In the genomic region with DNA sequence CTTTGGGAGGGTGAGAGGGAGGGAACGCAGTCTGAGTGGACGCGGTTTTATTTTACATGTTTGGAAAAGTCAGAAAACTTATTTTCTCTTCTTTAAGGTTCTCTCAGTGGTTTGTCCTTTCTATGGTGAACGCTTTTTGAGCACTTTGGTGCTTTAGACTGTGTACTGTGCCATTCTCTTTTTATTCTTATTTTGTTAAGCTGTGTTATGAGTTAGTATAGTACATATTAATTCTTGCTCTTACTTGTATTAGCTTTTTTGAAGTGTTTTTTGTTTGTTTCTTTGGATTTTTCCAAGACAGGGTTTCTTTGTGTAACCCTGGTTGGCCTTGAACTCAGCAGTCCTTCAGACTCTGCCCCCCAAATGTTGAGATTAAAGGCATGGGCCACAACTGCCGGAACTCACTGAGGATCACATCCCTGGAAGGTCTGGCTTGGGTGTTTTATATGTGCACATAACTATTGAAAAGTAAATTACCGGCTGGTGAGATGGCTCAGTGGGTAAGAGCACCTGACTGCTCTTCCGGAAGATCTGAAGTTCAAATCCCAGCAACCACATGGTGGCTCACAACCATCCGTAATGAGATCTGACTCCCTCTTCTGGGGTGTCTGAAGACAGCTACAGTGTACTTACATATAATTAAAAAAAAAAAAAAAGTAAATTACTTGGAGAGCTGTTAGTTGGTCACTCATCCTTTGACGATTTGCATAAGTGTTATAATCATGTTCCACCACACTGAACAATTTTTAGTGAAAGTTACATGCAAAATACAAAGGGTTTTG, we compare ENCODE assay signal across 8 mouse cellular contexts. TPM values are rescaled to one million over a fixed set of nuclear protein-coding genes. Genes with fewer than 3 reads are reported as not detected.
DNase-seq lines count a peak whose midpoint lies in the region; ATAC-seq and TF ChIP-seq lines count a peak whose summit lies in the region.

No protein-coding gene starts in this region.

- DNase-seq in spleen, adult 2 months (ENCODE audit: low read depth in 1 of 2, low spot score in 2 of 2): peak in 1 of 2 experiments; percentile 54
- no peak for DNase-seq in spleen, adult 18-20 months
- DNase-seq in brain, embryonic 14.5 days (ENCODE audit: low read depth): peak; percentile 89
- DNase-seq in frontal cortex, postnatal 14 days (ENCODE audit: low spot score in 2 of 2): peak; percentile 35 to 67
- DNase-seq in cerebellum, postnatal 36 days: no peak

- ATAC-seq in intestine, postnatal 0 days: peak; percentile 23
- ATAC-seq in liver, embryonic 15.5 days (ENCODE audit: insufficient read depth): no peak; the same call in 1 of the 2 replicates
- no peak; the same call in none of the 2 replicates for ATAC-seq in neural tube, embryonic 13.5 days (ENCODE audit: low read depth)

- H3K36me3 ChIP-seq in spleen, adult 2 months (ENCODE audit: control insufficient read depth, insufficient read depth, low read length): no peaks in the 10 kb centered on the region
- H3K36me3 ChIP-seq in intestine, postnatal 0 days (ENCODE audit: control insufficient read depth, insufficient read depth): no peaks in the 10 kb centered on the region
- H3K36me3 ChIP-seq in liver, embryonic 15.5 days (replicated peaks): no peaks in the 10 kb centered on the region
- no peaks in the 10 kb centered on the region for H3K36me3 ChIP-seq in neural tube, embryonic 13.5 days

- no peaks in the 10 kb centered on the region for H3K27me3 ChIP-seq in spleen, adult 2 months (ENCODE audit: control insufficient read depth, insufficient read depth, low read length)
- no peaks in the 10 kb centered on the region for H3K27me3 ChIP-seq in intestine, postnatal 0 days (replicated peaks; ENCODE audit: control insufficient read depth, insufficient read depth, low read length)
- H3K27me3 ChIP-seq in liver, embryonic 15.5 days: no peaks in the 10 kb centered on the region
- H3K27me3 ChIP-seq in neural tube, embryonic 13.5 days: 0 out of 2 replicates have a peak, but pooled peaks cover 2% of the 10 kb centered on the region

- H3K27ac ChIP-seq in spleen, adult 2 months (ENCODE audit: insufficient read depth, low read length): peak overlapping the region; percentile 72
- H3K27ac ChIP-seq in intestine, postnatal 0 days (ENCODE audit: low read depth, low read length): peak overlapping the region; percentile 60
- peak overlapping the region; percentile 85 for H3K27ac ChIP-seq in liver, embryonic 15.5 days (replicated peaks)
- H3K27ac ChIP-seq in neural tube, embryonic 13.5 days (replicated peaks): peak overlapping the region; percentile 65

- H3K4me2 ChIP-seq in intestine, postnatal 0 days (replicated peaks; ENCODE audit: low read depth): no peak overlapping the region
- peak overlapping the region; percentile 5; the same call in 1 of the 2 replicates for H3K4me2 ChIP-seq in liver, embryonic 15.5 days
- no peak overlapping the region for H3K4me2 ChIP-seq in neural tube, embryonic 13.5 days

- WGBS in spleen, adult 2 months: 9% methylated on average over 9 of the region's 9 CpGs
- WGBS in intestine, postnatal 0 days: 5% methylated on average over 9 of the region's 9 CpGs
- WGBS in liver, embryonic 15.5 days (ENCODE audit: insufficient replicate concordance): 7% methylated on average over 9 of the region's 9 CpGs
- 5% methylated on average over 9 of the region's 9 CpGs for WGBS in neural tube, embryonic 13.5 days

- no peak for TF ChIP-seq CTCF in spleen, adult 2 months (IDR thresholded peaks at IDR 0.05; ENCODE audit: extremely low read depth, insufficient read depth, insufficient read length, insufficient replicate concordance)
- no peak for TF ChIP-seq CTCF in brain, embryonic 14.5 days (IDR thresholded peaks at IDR 0.05; ENCODE audit: borderline replicate concordance, extremely low read depth, insufficient read depth, insufficient read length)
- TF ChIP-seq CTCF in intestine, postnatal 0 days (IDR thresholded peaks at IDR 0.05; ENCODE audit: low read depth): no peak

- H3K9ac ChIP-seq in intestine, postnatal 0 days (ENCODE audit: low read depth, low read length): no peak overlapping the region
- no peak overlapping the region for H3K9ac ChIP-seq in liver, embryonic 15.5 days
- H3K9ac ChIP-seq in neural tube, embryonic 13.5 days: no peak overlapping the region

- no peak overlapping the region for H3K4me3 ChIP-seq in spleen, adult 2 months (ENCODE audit: extremely low read depth, insufficient read depth, insufficient read length)
- no peak overlapping the region for H3K4me3 ChIP-seq in intestine, postnatal 0 days (ENCODE audit: low read depth, low read length)
- no peak overlapping the region for H3K4me3 ChIP-seq in liver, embryonic 15.5 days (replicated peaks)
- H3K4me3 ChIP-seq in neural tube, embryonic 13.5 days: no peak overlapping the region

- TF ChIP-seq POLR2A in spleen, adult 2 months (IDR thresholded peaks at IDR 0.05; ENCODE audit: low read depth, low read length): no peak
- no peak for TF ChIP-seq POLR2A in brain, embryonic 14.5 days (IDR thresholded peaks at IDR 0.05; ENCODE audit: borderline replicate concordance, extremely low read depth, insufficient read depth, insufficient read length, poor library complexity, severe bottlenecking)

- peaks cover 7% of the 10 kb centered on the region; the same call in 1 of the 2 replicates for H3K4me1 ChIP-seq in spleen, adult 2 months (ENCODE audit: control insufficient read depth, insufficient read depth, insufficient read length)
- H3K4me1 ChIP-seq in intestine, postnatal 0 days (replicated peaks; ENCODE audit: control insufficient read depth, insufficient read depth, low read length): no peaks in the 10 kb centered on the region
- H3K4me1 ChIP-seq in liver, embryonic 15.5 days (replicated peaks): peaks cover 34% of the 10 kb centered on the region
- no peaks in the 10 kb centered on the region for H3K4me1 ChIP-seq in neural tube, embryonic 13.5 days (replicated peaks)

- no peaks in the 10 kb centered on the region for H3K9me3 ChIP-seq in intestine, postnatal 0 days (ENCODE audit: control insufficient read depth)
- no peaks in the 10 kb centered on the region for H3K9me3 ChIP-seq in liver, embryonic 15.5 days (replicated peaks)
- no peaks in the 10 kb centered on the region for H3K9me3 ChIP-seq in neural tube, embryonic 13.5 days

RNA-seq across cellular contexts. Expression of a gene that starts 57.8 kb away (rescaled TPM):
- polyA plus RNA-seq in spleen, adult 2 months (2012; rRNA removed): 0.16 TPM in 2 replicates
- 0.32 and 1.1 TPM in 2 replicates for polyA plus RNA-seq in brain, embryonic 14.5 days (2012; rRNA removed)
- 1.3 and 1.8 TPM in 2 replicates for polyA plus RNA-seq in intestine, postnatal 0 days (2015; fragmentation: Nextera tagmentation; extraction: Ambion mirVana)
- polyA plus RNA-seq in liver, embryonic 15.5 days (2015; fragmentation: Nextera tagmentation; extraction: Ambion mirVana): 0.05 TPM in 2 replicates
- polyA plus RNA-seq in neural tube, embryonic 13.5 days (2015; fragmentation: Nextera tagmentation; extraction: Ambion mirVana): 0.32 and 1.4 TPM in 2 replicates

RNA-seq across cellular contexts. Expression of a gene that starts 57.9 kb away (rescaled TPM):
- polyA plus RNA-seq in spleen, adult 2 months (2012; rRNA removed): 0.56 and 0.67 TPM in 2 replicates
- polyA plus RNA-seq in brain, embryonic 14.5 days (2012; rRNA removed): 5.9 and 7.6 TPM in 2 replicates
- 1.9 and 2.0 TPM in 2 replicates for polyA plus RNA-seq in intestine, postnatal 0 days (2015; fragmentation: Nextera tagmentation; extraction: Ambion mirVana)
- polyA plus RNA-seq in liver, embryonic 15.5 days (2015; fragmentation: Nextera tagmentation; extraction: Ambion mirVana): 4.1 and 4.3 TPM in 2 replicates
- 6.2 and 7.0 TPM in 2 replicates for polyA plus RNA-seq in neural tube, embryonic 13.5 days (2015; fragmentation: Nextera tagmentation; extraction: Ambion mirVana)

Comparison
In these comparisons a context has a peak if more than half of its experiments do, and no peak if none do; other contexts are left out.
1. DNase-seq: peak in brain, embryonic 14.5 days (single experiment) and frontal cortex, postnatal 14 days (2 of 2); none in spleen, adult 18-20 months (0 of 2) and cerebellum, postnatal 36 days (0 of 2).
2. Peak in every context shown above with its lines, with median percentiles within 50 percentile points of each other: H3K27ac ChIP-seq.